Mouse (Mus musculus) spleen, adult 18-20 months (tissue): ENCODE results near the gene Fam120b.

Experiments used
- DNase-seq, 2 experiments: peaks; one replicate each; pipeline ENCODE4 v3.0.0; 2022; ENCODE audit warnings: mixed read lengths in 2 of 2

Gene Fam120b

GRCm38 (mm10) chr17:15395997-15396675 lies at the start of gene Fam120b:
Gene Fam120b, plus strand, starts transcription at chr17:15396202.
- DNase-seq: peak; percentile 71 to 76

- no peak for DNase-seq
Observed at GRCm38 (mm10) chr17:15350152-15350551, 45.9 kb upstream of the Fam120b start.

GRCm38 (mm10) chr17:15352869-15353610 lies 43.0 kb upstream of the Fam120b start:
- DNase-seq: peak; percentile 41

GRCm38 (mm10) chr17:15354006-15354405 lies 42.0 kb upstream of the Fam120b start:
- no peak for DNase-seq

GRCm38 (mm10) chr17:15355072-15355471 lies 40.9 kb upstream of the Fam120b start:
- no peak for DNase-seq

GRCm38 (mm10) chr17:15356526-15356925 lies 39.5 kb upstream of the Fam120b start:
- no peak for DNase-seq

GRCm38 (mm10) chr17:15357071-15357470 lies 38.9 kb upstream of the Fam120b start:
- DNase-seq: no peak

- DNase-seq: no peak
Observed at GRCm38 (mm10) chr17:15363656-15364055, 32.3 kb upstream of the Fam120b start.

GRCm38 (mm10) chr17:15365650-15366049 lies 30.4 kb upstream of the Fam120b start:
- DNase-seq: no peak

GRCm38 (mm10) chr17:15370401-15370800 lies 25.6 kb upstream of the Fam120b start:
- no peak for DNase-seq

- DNase-seq: no peak
Observed at GRCm38 (mm10) chr17:15371967-15372835, 23.8 kb upstream of the Fam120b start.

- no peak for DNase-seq
Observed at GRCm38 (mm10) chr17:15372931-15373652, 22.9 kb upstream of the Fam120b start.

- peak in 1 of 2 experiments; percentile 29 for DNase-seq
Observed at GRCm38 (mm10) chr17:15374321-15375141, 21.5 kb upstream of the Fam120b start.

- DNase-seq: no peak
Observed at GRCm38 (mm10) chr17:15375224-15375623, 20.8 kb upstream of the Fam120b start.

GRCm38 (mm10) chr17:15375701-15376493 lies 20.1 kb upstream of the Fam120b start:
- DNase-seq: peak; percentile 67 to 70

- DNase-seq: peak; percentile 16 to 29
Observed at GRCm38 (mm10) chr17:15376494-15377181, 19.4 kb upstream of the Fam120b start, which contains the start of gene Dll1. Gene Dll1, minus strand, starts transcription at chr17:15376872.

- DNase-seq: no peak
Observed at GRCm38 (mm10) chr17:15377901-15378300, 18.1 kb upstream of the Fam120b start.

- no peak for DNase-seq
Observed at GRCm38 (mm10) chr17:15378413-15379109, 17.4 kb upstream of the Fam120b start.
